Mouse (Mus musculus) spleen, adult 2 months (tissue): ENCODE measurements around the gene Map4k3.

ENCODE experiments used
- CTCF ChIP-seq: fragments of 200-500 bp; IDR thresholded peaks from 2 replicates; pipeline ENCODE4 v1.5.1; 2011; ENCODE audit warnings: mild to moderate bottlenecking, inconsistent platforms; ENCODE audit not compliant: insufficient read depth, insufficient read length, insufficient replicate concordance; ENCODE audit errors: extremely low read depth
- POLR2A ChIP-seq: fragments of 200-500 bp; IDR thresholded peaks from 2 replicates; pipeline ENCODE4 v1.6.1; 2011; ENCODE audit warnings: low read depth, low read length, inconsistent platforms

DNA sequence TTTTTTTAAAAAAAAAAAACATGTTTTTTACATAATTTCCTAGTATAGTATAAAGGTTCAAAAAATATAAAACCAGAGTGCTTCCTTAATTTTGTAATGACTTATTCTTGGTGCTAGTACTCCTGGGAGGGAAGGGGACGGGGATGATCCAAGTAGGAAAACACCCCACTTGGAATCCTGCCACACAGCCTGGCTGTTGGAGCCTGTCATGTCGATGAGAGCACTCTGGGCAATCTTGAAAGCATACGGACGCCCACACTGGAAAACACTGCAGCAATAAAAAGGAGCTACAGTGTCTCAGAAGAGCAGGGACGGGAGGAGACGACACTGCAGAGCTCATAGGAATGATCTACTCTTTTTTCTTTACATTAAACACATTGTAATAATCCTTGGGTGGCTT, 192.7 kb downstream of the Map4k3 start:
- TF ChIP-seq CTCF, result no peak
- no peak for TF ChIP-seq POLR2A
